Mouse (Mus musculus) natural killer cell, adult 2 months (primary cell): ENCODE measurements around the gene Tfdp1.

Experiments
- DNase-seq, 2 experiments: peaks; one replicate each; pipeline ENCODE4 v3.0.0; 2022; ENCODE audit warnings: low spot score in 2 of 2

Tfdp1 gene

GRCm38 (mm10) chr8:13352601-13353000 is 14.1 kb downstream of the Tfdp1 start:
- no peak for DNase-seq

- DNase-seq, result no peak
Observed at GRCm38 (mm10) chr8:13353155-13353833, 14.7 kb downstream of the Tfdp1 start.

- no peak for DNase-seq
Observed at GRCm38 (mm10) chr8:13353883-13354282, 15.3 kb downstream of the Tfdp1 start.

- DNase-seq, result no peak
Observed at GRCm38 (mm10) chr8:13356221-13356620, 17.7 kb downstream of the Tfdp1 start.

- DNase-seq, result no peak
Observed at GRCm38 (mm10) chr8:13356681-13357080, 18.1 kb downstream of the Tfdp1 start.

GRCm38 (mm10) chr8:13360213-13360612 is 21.7 kb downstream of the Tfdp1 start:
- no peak for DNase-seq

GRCm38 (mm10) chr8:13361865-13362264 is 23.3 kb downstream of the Tfdp1 start:
- no peak for DNase-seq

- no peak for DNase-seq
Observed at GRCm38 (mm10) chr8:13373151-13373662, 34.7 kb downstream of the Tfdp1 start.

GRCm38 (mm10) chr8:13381630-13382029 is 43.1 kb downstream of the Tfdp1 start:
- DNase-seq, result no peak

- no peak for DNase-seq
Observed at GRCm38 (mm10) chr8:13382536-13382935, 44.0 kb downstream of the Tfdp1 start.

GRCm38 (mm10) chr8:13382999-13383398 is 44.4 kb downstream of the Tfdp1 start:
- DNase-seq, result no peak

GRCm38 (mm10) chr8:13386366-13386765 is 47.8 kb downstream of the Tfdp1 start:
- DNase-seq, result no peak

GRCm38 (mm10) chr8:13387728-13388127 is 49.2 kb downstream of the Tfdp1 start:
- no peak for DNase-seq

- no peak for DNase-seq
Observed at GRCm38 (mm10) chr8:13388744-13389143, 50.2 kb downstream of the Tfdp1 start.

- DNase-seq, result no peak
Observed at GRCm38 (mm10) chr8:13393869-13394268, 55.3 kb downstream of the Tfdp1 start.

- no peak for DNase-seq
Observed at GRCm38 (mm10) chr8:13396725-13397124, 58.2 kb downstream of the Tfdp1 start, which contains the start of gene Atp4b. Gene Atp4b (minus strand): TSS chr8:13396825.

GRCm38 (mm10) chr8:13403517-13403916 is 65.0 kb downstream of the Tfdp1 start:
- no peak for DNase-seq

GRCm38 (mm10) chr8:13404666-13405131 is 66.1 kb downstream of the Tfdp1 start, which contains the start of gene Grk1:
Gene Grk1 (plus strand): TSS chr8:13405081.
- no peak for DNase-seq

- no peak for DNase-seq
Observed at GRCm38 (mm10) chr8:13406011-13406410, 67.5 kb downstream of the Tfdp1 start.

- peak; percentile 17 to 51 for DNase-seq
Observed at GRCm38 (mm10) chr8:13411597-13411996, 73.0 kb downstream of the Tfdp1 start.

- DNase-seq, result peak in 1 of 2 experiments; percentile 31
Observed at GRCm38 (mm10) chr8:13412891-13413558, 74.5 kb downstream of the Tfdp1 start.

- DNase-seq, result no peak
Observed at GRCm38 (mm10) chr8:13413823-13414390, 75.4 kb downstream of the Tfdp1 start.

GRCm38 (mm10) chr8:13415879-13416278 is 77.3 kb downstream of the Tfdp1 start:
- no peak for DNase-seq
